Mouse (Mus musculus) cerebellum, adult 2 months (tissue): ENCODE measurements around the gene Cdh22.

Source experiments
- CTCF ChIP-seq: fragments of 200-500 bp; IDR thresholded peaks from 2 replicates; pipeline ENCODE4 v1.5.1; 2011; ENCODE audit warnings: low read depth, mild to moderate bottlenecking, control low read depth, low read length, moderate library complexity, borderline replicate concordance; ENCODE audit not compliant: insufficient read depth
- POLR2A ChIP-seq: fragments of 200-500 bp; IDR thresholded peaks from 2 replicates; pipeline ENCODE4 v1.6.1; 2011; ENCODE audit warnings: low read length, control low read depth, borderline replicate concordance; ENCODE audit not compliant: insufficient read depth

GRCm38 (mm10) chr2:165220347-165220945 lies 14.2 kb downstream of the Cdh22 start:
- TF ChIP-seq CTCF (no peak), POLR2A (no peak)
